Mouse (Mus musculus) embryonic fibroblast, embryonic 13.5 days (primary cell): Measurements from ENCODE around the gene Slc25a21.

Experiments
- CTCF ChIP-seq: IDR thresholded peaks from 2 replicates; pipeline ENCODE4 v1.5.1; 2011; ENCODE audit warnings: mild to moderate bottlenecking, control low read depth, low read length, moderate library complexity, borderline replicate concordance; ENCODE audit not compliant: insufficient read depth
- POLR2A ChIP-seq: IDR thresholded peaks from 2 replicates; pipeline ENCODE4 v1.6.1; 2011; ENCODE audit warnings: low read depth, mild to moderate bottlenecking, control low read depth, low read length, moderate library complexity

GRCm38 (mm10) chr12:56737104-56737503, 460.2 kb downstream of the Slc25a21 start:
- TF ChIP-seq CTCF, result no peak
- no peak for TF ChIP-seq POLR2A
